Mouse (Mus musculus): Measurements from ENCODE around the gene Rsu1. TPM values are rescaled to one million over a fixed set of nuclear protein-coding genes. Genes with fewer than 3 reads are reported as not detected.
A peak's percentile ranks its signal among the peaks of the same experiment; 100 is the strongest.

Rsu1 gene
- polyA plus RNA-seq, 1 experiment from 2014 or later = 78.0 TPM

DNA sequence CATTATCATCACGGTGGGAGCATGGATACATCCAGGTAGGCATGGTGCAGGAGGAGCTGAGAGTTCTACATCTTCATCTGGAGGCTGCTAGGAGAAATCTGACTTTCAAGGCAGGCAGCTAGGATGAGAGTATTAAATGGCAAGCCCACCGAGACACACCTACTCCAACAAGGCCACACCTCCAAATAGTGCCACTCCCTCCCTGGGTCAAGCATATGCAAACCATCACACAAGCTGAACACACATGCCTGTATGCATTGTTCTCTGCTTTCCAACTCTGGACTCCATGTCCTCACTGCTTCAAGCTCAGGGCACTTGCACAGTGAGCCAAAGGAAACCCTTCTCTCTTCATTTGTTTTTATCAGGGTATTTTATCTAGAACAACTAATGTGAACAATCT lies 12.6 kb downstream of the Rsu1 start:
- no peak overlapping the region for H3K4me2 ChIP-seq
- H3K9ac ChIP-seq = no peak overlapping the region
- no peaks in the 10 kb centered on the region for H3K27me3 ChIP-seq
- ATAC-seq (ENCODE audit: low FRiP score, low read depth) = no peak
- 95% methylated on average over 2 of the region's 2 CpGs for WGBS
- H3K36me3 ChIP-seq = 0 out of 2 replicates have a peak, but pooled peaks cover 3% of the 10 kb centered on the region
- no peaks in the 10 kb centered on the region for H3K4me1 ChIP-seq (replicated peaks)
- no peaks in the 10 kb centered on the region for H3K9me3 ChIP-seq
- H3K27ac ChIP-seq (replicated peaks) = no peak overlapping the region
- H3K4me3 ChIP-seq = no peak overlapping the region

- 47% methylated on average over 9 of the region's 9 CpGs for WGBS
- H3K4me2 ChIP-seq = no peak overlapping the region
- no peak overlapping the region for H3K9ac ChIP-seq
- no peak for ATAC-seq (ENCODE audit: low FRiP score, low read depth)
- H3K36me3 ChIP-seq = no peaks in the 10 kb centered on the region
- H3K4me3 ChIP-seq = no peak overlapping the region
- H3K9me3 ChIP-seq = no peaks in the 10 kb centered on the region
- H3K27ac ChIP-seq (replicated peaks) = no peak overlapping the region
- H3K27me3 ChIP-seq = no peaks in the 10 kb centered on the region
- H3K4me1 ChIP-seq (replicated peaks) = peaks cover 12% of the 10 kb centered on the region
Observed at GRCm38 (mm10) chr2:13240711-13241110, 30.5 kb downstream of the Rsu1 start.

DNA sequence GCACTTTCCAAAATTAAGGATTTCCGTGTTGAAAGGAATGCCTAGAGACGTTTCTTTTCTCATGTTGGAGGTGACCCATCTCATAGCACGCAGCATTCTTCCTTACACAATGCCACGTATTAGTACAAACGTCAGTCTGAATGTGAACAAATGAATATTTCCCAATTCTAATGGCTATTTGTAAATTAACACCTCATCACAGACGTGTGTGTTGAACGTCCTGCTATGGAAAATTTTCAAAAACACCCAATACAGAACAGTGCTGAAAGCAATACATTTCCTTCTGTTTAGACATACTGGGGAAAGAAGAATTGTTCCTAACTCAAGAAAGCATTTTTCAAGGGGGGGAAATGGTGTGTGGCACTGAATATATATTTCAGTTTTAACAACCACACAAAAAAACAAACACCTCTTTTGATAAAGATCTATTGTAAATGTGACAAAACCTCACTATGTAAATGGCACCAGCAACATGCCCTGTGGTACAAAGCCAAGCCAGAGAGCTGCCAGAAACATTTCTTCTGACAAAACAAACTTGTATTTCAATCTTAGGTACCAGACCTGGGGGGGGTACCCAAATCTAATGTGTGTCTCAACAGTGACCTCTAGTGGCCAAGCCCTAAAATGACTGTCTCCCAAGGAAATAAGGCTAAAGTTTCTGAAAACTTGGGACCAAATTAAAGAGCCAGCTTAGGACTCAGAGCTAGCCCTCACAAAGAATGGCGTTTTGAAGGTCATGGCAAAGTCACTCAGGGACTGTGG lies 33.9 kb downstream of the Rsu1 start:
- Histone ChIP-seq H3K4me1 (replicated peaks) (peaks cover 18% of the 10 kb centered on the region), H3K4me2 (no peak overlapping the region), H3K27me3 (no peaks in the 10 kb centered on the region), H3K27ac (replicated peaks) (no peak overlapping the region), H3K9ac (no peak overlapping the region), H3K36me3 (no peaks in the 10 kb centered on the region), H3K4me3 (no peak overlapping the region), H3K9me3 (no peaks in the 10 kb centered on the region)
- WGBS = 72% methylated on average over 8 of the region's 8 CpGs
- ATAC-seq (ENCODE audit: low FRiP score, low read depth) = peak; percentile 60; the same call in 1 of the 2 replicates

GRCm38 (mm10) chr2:13235696-13236095 lies 35.5 kb downstream of the Rsu1 start:
- Histone ChIP-seq H3K4me1 (replicated peaks) (peaks cover 18% of the 10 kb centered on the region), H3K27me3 (no peaks in the 10 kb centered on the region), H3K4me2 (no peak overlapping the region), H3K27ac (replicated peaks) (no peak overlapping the region), H3K9ac (no peak overlapping the region), H3K4me3 (no peak overlapping the region), H3K36me3 (no peaks in the 10 kb centered on the region), H3K9me3 (no peaks in the 10 kb centered on the region)
- no peak for ATAC-seq (ENCODE audit: low FRiP score, low read depth)
- WGBS = 56% methylated on average over 5 of the region's 5 CpGs

DNA sequence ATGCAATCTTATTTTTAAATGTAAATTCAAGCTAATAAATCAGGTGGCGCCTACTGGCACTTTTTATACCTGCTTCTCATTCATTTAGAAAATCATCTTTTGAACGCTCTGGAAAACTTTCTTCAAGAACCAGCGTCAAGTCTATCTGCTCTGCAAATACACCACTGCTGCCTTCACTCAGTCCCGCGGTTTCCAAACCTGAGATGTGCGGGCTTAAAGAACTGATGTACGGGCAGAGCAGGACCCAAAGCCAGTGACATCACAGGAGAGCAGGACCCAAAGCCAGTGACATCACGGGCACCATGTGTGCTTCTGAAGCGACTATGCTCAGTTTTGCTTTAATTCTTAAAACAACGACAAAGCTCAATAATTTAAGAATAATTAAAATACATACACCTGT lies 36.4 kb downstream of the Rsu1 start:
- no peak for ATAC-seq (ENCODE audit: low FRiP score, low read depth)
- 91% methylated on average over 10 of the region's 10 CpGs for WGBS
- H3K4me3 ChIP-seq = no peak overlapping the region
- no peak overlapping the region for H3K27ac ChIP-seq (replicated peaks)
- no peak overlapping the region for H3K9ac ChIP-seq
- H3K4me2 ChIP-seq = no peak overlapping the region
- no peaks in the 10 kb centered on the region for H3K36me3 ChIP-seq
- H3K4me1 ChIP-seq (replicated peaks) = peaks cover 18% of the 10 kb centered on the region
- no peaks in the 10 kb centered on the region for H3K27me3 ChIP-seq
- no peaks in the 10 kb centered on the region for H3K9me3 ChIP-seq

GRCm38 (mm10) chr2:13233902-13234301 lies 37.3 kb downstream of the Rsu1 start:
- peaks cover 18% of the 10 kb centered on the region for H3K4me1 ChIP-seq (replicated peaks)
- no peak overlapping the region for H3K4me3 ChIP-seq
- ATAC-seq (ENCODE audit: low FRiP score, low read depth) = peak; percentile 16; the same call in 1 of the 2 replicates
- H3K4me2 ChIP-seq = no peak overlapping the region
- H3K9me3 ChIP-seq = no peaks in the 10 kb centered on the region
- no peaks in the 10 kb centered on the region for H3K36me3 ChIP-seq
- no peak overlapping the region for H3K9ac ChIP-seq
- no peak overlapping the region for H3K27ac ChIP-seq (replicated peaks)
- H3K27me3 ChIP-seq = no peaks in the 10 kb centered on the region
- WGBS = 35% methylated on average over 7 of the region's 7 CpGs

DNA sequence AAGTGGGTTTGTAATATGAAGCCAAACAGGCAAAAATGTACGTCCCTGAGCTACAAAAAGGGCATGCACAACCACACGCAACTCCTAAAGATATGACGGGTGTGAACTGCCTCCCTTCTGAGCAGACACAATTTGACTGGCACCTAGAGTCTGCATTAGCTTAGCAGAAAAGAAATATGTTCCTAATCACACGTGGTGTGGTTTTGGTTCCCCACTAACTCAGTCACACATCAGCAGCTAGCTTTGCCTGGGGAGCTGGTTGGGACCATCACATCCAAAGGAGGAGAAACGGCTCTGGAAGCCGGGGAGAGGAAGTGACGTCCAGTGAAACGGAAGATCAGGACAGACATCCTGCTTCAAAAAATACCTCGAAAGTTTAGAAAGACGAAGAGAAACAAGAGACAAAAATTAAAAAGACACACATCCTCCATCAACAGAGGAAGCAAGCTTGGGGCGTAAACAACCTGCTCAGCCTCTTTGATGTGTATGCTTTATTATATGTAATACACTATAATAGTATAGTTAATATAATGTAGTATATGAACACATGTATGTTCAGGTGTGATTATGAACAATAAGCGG lies 37.9 kb downstream of the Rsu1 start:
- Histone ChIP-seq H3K36me3 (no peaks in the 10 kb centered on the region), H3K27me3 (no peaks in the 10 kb centered on the region), H3K4me3 (no peak overlapping the region), H3K4me1 (replicated peaks) (peaks cover 18% of the 10 kb centered on the region), H3K27ac (replicated peaks) (no peak overlapping the region), H3K9ac (no peak overlapping the region), H3K9me3 (no peaks in the 10 kb centered on the region), H3K4me2 (no peak overlapping the region)
- no peak for ATAC-seq (ENCODE audit: low FRiP score, low read depth)
- WGBS = 80% methylated on average over 12 of the region's 12 CpGs

GRCm38 (mm10) chr2:13232305-13232704 lies 38.9 kb downstream of the Rsu1 start:
- no peak overlapping the region for H3K9ac ChIP-seq
- H3K4me1 ChIP-seq (replicated peaks) = peaks cover 18% of the 10 kb centered on the region
- H3K27me3 ChIP-seq = no peaks in the 10 kb centered on the region
- H3K27ac ChIP-seq (replicated peaks) = no peak overlapping the region
- no peak for ATAC-seq (ENCODE audit: low FRiP score, low read depth)
- H3K36me3 ChIP-seq = no peaks in the 10 kb centered on the region
- H3K4me2 ChIP-seq = no peak overlapping the region
- WGBS = 84% methylated on average over 6 of the region's 6 CpGs
- H3K4me3 ChIP-seq = no peak overlapping the region
- H3K9me3 ChIP-seq = no peaks in the 10 kb centered on the region

GRCm38 (mm10) chr2:13229686-13230085 lies 41.5 kb downstream of the Rsu1 start:
- no peaks in the 10 kb centered on the region for H3K9me3 ChIP-seq

GRCm38 (mm10) chr2:13226031-13226430 lies 45.2 kb downstream of the Rsu1 start:
- Histone ChIP-seq H3K4me2 (no peak overlapping the region), H3K4me1 (replicated peaks) (no peaks in the 10 kb centered on the region), H3K27me3 (no peaks in the 10 kb centered on the region), H3K36me3 (no peaks in the 10 kb centered on the region), H3K27ac (replicated peaks) (no peak overlapping the region), H3K9me3 (no peaks in the 10 kb centered on the region), H3K9ac (no peak overlapping the region), H3K4me3 (no peak overlapping the region)
- WGBS = 91% methylated on average over 4 of the region's 4 CpGs
- no peak for ATAC-seq (ENCODE audit: low FRiP score, low read depth)

More at GRCm38 (mm10) chr2:13229686-13230085, 41.5 kb downstream of the Rsu1 start:
- Histone ChIP-seq H3K4me3 (no peak overlapping the region), H3K4me1 (replicated peaks) (peaks cover 5% of the 10 kb centered on the region), H3K27me3 (no peaks in the 10 kb centered on the region), H3K4me2 (no peak overlapping the region), H3K36me3 (no peaks in the 10 kb centered on the region), H3K9ac (no peak overlapping the region), H3K27ac (replicated peaks) (no peak overlapping the region)
- no peak for ATAC-seq (ENCODE audit: low FRiP score, low read depth)
- WGBS = 93% methylated on average over 3 of the region's 3 CpGs

DNA sequence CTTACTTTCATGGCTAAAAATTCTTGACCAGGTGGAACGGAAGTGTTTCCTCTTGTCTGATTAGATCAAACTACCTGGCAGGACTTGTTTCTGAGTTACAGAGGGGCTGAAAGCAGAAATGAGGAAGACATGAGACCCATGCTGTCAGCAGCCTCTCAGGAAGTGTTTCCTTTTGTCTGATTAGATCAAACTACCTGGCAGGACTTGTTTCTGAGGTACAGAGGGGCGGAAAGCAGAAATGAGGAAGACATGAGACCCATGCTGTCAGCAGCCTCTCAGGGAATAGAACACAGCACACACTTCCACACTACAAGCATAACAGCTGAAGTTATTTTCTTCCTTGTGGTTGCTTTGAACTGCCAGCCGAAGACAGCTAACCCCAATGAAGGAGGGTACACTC lies 46.7 kb downstream of the Rsu1 start:
- no peak overlapping the region for H3K9ac ChIP-seq
- no peaks in the 10 kb centered on the region for H3K4me1 ChIP-seq (replicated peaks)

DNA sequence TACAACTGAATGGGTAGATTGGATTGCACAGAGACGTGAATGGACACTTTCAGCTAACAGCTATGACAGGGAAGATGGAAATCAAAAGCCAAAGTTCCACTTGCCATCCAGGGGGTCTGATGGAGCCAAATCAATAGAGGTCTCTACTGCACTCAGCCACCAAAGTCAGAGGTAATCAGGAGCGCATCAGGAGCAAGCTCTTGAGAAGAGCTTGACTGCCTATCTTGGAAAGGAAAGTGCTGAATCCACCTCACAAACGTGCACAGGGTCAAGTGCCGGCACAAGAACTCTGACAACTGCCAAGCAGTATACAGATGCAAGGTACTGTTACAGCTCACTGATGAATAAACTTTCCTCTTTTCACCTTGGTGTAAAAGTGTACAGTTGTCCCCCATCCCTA lies 47.8 kb downstream of the Rsu1 start:
- Histone ChIP-seq H3K9me3 (no peaks in the 10 kb centered on the region), H3K27me3 (no peaks in the 10 kb centered on the region), H3K36me3 (no peaks in the 10 kb centered on the region), H3K9ac (no peak overlapping the region), H3K4me2 (no peak overlapping the region), H3K4me1 (replicated peaks) (no peaks in the 10 kb centered on the region), H3K27ac (replicated peaks) (no peak overlapping the region), H3K4me3 (no peak overlapping the region)
- WGBS = 89% methylated on average over 4 of the region's 4 CpGs
- no peak for ATAC-seq (ENCODE audit: low FRiP score, low read depth)

More for the DNA sequence above, 46.7 kb downstream of the Rsu1 start:
- 92% methylated on average over 3 of the region's 3 CpGs for WGBS
- Histone ChIP-seq H3K27me3 (no peaks in the 10 kb centered on the region), H3K9me3 (no peaks in the 10 kb centered on the region), H3K27ac (replicated peaks) (no peak overlapping the region), H3K36me3 (no peaks in the 10 kb centered on the region), H3K4me2 (no peak overlapping the region), H3K4me3 (no peak overlapping the region)
- no peak for ATAC-seq (ENCODE audit: low FRiP score, low read depth)

Data from hindbrain, embryonic 15.5 days (tissue).